Mouse (Mus musculus) urinary bladder, postnatal 4 days (tissue): ENCODE measurements around the gene Lrrc36.

Experiments used
- DNase-seq, 2 experiments: peaks; one replicate each; pipeline ENCODE4 v3.0.0; 2021 to 2022; ENCODE audit warnings: low spot score in 2 of 2

The Lrrc36 gene

GRCm38 (mm10) chr8:105431743-105432515 is 18.6 kb downstream of the Lrrc36 start:
- DNase-seq: no peak

- no peak for DNase-seq
These were observed 19.6 kb downstream of the Lrrc36 start for GRCm38 (mm10) chr8:105433021-105433420.

- DNase-seq: no peak
These were observed 20.1 kb downstream of the Lrrc36 start for GRCm38 (mm10) chr8:105433511-105433910.

- no peak for DNase-seq
These were observed 20.8 kb downstream of the Lrrc36 start for GRCm38 (mm10) chr8:105434136-105434535.

DNA sequence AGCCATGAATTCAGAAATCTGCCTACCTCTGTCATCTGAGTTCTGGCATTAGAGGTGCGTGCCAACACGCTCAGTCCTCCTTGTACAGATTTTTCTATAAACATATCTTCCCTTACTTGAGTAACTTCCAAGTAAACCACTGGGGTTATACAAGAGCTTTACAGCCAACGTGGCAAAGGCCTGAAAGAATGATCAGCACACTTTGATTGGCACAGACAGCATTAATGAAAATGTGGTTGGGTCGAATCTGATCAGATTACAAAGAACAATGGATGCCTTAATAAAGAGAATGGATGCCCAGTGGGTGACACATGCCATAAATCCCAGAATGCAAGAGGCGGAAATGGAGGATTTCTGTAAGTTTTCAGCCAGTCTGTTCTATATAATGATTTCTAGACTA is 22.8 kb downstream of the Lrrc36 start:
- no peak for DNase-seq

GRCm38 (mm10) chr8:105437078-105437748 is 23.8 kb downstream of the Lrrc36 start:
- no peak for DNase-seq

DNA sequence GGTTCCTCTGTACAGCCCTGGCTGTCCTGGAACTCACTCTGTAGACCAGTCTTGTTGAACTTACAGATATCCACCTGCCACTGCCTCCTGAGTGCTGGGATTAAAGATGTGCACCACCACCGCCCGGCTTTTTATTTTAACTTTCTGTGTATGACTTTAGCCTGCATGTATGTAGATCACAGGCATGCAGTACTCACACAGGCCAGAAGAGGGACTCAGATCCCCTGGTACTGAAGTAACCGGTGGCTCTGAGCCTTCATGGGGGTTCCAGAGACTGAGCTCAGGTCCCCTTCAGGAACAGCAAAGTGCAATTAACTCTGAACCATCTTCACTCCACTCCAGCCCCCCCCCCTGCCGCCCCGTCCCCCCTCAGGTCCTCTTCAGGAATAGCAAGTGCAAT is 25.5 kb downstream of the Lrrc36 start:
- DNase-seq: no peak

DNA sequence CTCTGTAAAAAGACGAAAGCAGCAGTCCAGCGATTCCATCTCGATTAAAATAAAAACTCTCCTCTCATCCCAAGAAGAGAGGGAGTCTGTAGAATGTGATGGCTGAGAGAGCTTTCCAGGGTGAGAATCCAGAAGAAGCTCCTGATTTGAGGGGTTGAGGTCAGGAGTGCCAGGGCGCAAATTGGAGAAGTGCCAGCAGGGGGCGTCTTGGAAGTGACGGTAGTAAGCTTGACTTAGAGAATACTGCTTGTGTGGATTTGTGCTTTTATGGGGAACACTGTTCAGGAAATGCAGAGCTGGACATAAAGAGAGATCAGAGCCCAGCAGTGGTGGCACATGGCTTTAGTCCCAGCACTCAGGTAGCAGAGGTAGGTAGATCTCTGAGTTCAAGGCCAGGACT is 28.1 kb downstream of the Lrrc36 start:
- DNase-seq: peak in 1 of 2 experiments; percentile 76

- no peak for DNase-seq
These were observed 29.3 kb downstream of the Lrrc36 start for GRCm38 (mm10) chr8:105442661-105443060.

- no peak for DNase-seq
These were observed 32.1 kb downstream of the Lrrc36 start for GRCm38 (mm10) chr8:105445296-105446126.

DNA sequence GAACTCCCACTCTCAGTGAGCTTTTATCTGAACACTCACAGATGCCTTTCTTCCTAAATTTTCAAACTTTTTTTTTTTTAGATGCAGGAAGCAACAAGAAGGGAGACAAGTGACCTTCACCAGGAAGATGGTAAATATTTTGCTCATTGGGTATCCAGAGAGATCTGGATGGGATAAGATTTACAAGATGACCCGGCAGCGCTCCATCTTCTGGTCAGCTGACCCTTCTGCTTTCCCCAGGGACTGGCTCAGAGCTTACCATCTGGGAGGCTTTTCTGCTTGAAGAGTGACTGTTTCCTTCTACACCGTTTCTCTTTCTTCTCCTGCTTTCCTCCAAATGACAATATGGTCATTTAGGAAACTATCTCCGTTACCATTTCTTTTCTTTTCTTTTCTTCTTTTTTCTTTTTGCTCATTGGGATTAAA is 32.8 kb downstream of the Lrrc36 start:
- DNase-seq: no peak

DNA sequence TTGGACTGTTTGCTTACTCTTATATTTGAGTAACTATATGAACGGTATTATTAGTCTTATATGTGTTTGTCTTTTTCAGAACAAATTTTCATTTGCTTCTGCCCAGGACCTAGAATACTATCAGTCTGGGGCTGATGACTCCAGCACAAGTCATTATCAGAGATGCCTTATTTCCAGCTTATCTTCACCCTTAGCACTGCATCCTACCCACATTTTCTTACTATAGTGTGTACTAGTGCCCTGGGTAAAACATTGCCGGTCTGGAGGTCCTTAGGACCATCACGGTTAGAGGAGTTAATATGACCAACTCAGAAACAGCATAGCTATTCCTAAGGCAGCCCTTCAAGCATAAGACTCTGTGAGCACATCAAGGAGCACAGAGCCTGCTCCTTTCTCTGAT is 34.8 kb downstream of the Lrrc36 start:
- no peak for DNase-seq

GRCm38 (mm10) chr8:105448596-105448995 is 35.2 kb downstream of the Lrrc36 start:
- DNase-seq: no peak

DNA sequence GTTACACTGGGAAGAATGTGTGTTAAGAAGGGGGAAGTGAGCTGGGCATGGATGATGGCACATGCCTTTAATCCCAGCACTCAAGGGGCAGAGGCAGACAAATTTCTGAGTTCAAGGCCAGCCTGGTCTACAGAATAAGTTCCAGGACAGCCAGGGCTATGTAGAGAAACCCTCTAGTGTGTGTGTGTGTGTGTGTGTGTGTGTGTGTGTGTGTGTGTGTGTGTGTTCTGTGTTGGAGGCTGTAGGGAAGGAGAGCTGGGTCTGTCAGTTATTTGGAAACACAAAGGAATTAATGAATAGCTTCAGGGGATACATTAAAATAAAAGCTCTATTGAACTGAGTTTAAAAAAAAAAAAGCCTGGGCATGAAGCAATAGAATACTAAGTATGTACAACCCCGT is 37.6 kb downstream of the Lrrc36 start:
- no peak for DNase-seq

- peak in 1 of 2 experiments; percentile 36 for DNase-seq
These were observed 38.7 kb downstream of the Lrrc36 start for GRCm38 (mm10) chr8:105451903-105452603.

DNA sequence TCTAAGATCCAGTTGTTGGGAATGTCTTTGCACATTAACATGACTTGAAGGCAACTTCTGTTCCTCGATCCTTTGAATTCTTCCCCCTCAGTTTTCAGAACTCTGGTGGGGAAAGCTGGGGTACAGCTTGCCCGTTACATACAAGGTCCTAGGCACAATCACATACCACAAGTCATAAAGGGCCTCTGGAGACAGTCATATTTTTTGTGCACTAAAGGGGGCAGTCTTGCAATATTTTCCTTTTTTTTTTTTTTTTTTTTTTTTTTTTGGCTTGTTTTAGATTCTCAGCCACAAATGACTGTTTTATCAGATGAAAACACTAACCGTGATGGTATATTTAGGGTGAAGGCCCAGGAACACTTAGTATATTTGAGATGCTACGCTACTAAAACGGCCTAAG is 39.9 kb downstream of the Lrrc36 start:
- peak in 1 of 2 experiments; percentile 33 for DNase-seq

GRCm38 (mm10) chr8:105454088-105454487 is 40.7 kb downstream of the Lrrc36 start:
- peak in 1 of 2 experiments; percentile 54 for DNase-seq

DNA sequence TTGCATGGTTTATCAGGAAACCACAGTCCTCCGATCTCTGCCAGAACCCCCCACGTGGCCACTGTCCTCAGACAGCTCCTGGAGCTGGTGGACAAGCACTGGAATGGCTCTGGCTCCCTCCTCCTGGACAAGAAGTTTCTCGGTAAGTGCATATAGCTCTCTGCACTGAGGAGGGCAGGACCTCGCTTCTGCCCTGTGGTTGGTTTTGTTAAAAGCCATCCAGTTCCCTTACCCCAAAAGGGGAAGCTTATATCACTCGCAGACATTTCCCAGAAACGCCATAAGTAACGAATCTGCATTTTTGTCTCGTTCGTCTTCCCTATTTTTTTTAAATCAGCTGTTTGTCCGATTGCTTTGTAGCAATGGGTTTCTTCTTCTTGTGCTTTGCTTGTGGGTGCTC is 41.8 kb downstream of the Lrrc36 start:
- no peak for DNase-seq

GRCm38 (mm10) chr8:105461085-105461803 is 47.9 kb downstream of the Lrrc36 start:
- no peak for DNase-seq

DNA sequence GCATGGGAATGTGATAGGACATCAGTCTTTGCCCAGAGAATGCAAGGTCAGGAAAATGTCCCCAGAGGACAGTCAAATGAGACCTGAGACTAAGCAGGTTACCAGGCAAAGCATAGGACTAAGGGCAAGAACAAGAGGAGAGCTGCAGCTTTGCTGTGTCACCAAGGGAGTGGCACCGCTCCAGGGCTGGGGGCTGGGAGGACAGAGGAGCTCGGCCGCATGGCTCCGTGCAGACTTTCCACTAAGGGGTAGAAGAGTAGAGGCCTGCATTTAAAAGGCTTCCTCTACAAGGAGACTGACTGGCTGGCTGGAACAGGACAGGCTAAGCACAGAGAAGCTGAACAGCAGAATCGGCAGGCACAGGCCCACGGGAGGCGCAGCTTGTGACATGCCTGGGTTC is 51.2 kb downstream of the Lrrc36 start:
- no peak for DNase-seq

- no peak for DNase-seq
These were observed 52.9 kb downstream of the Lrrc36 start for GRCm38 (mm10) chr8:105466246-105466645.
